Mouse (Mus musculus): ENCODE measurements around the gene Mapk10. TPM values are rescaled to one million over a fixed set of nuclear protein-coding genes. Genes with fewer than 3 reads are reported as not detected.
A peak's percentile ranks its signal among the peaks of the same experiment; 100 is the strongest.
"Not testable (repeated sequence)": the region's sequence is repeated elsewhere in the genome, so short reads cannot be mapped to it uniquely, and the experiment has no call there.

Gene Mapk10
- total RNA-seq, 2 experiments from 2014 or later, result 14.5 to 18.6 TPM

DNA sequence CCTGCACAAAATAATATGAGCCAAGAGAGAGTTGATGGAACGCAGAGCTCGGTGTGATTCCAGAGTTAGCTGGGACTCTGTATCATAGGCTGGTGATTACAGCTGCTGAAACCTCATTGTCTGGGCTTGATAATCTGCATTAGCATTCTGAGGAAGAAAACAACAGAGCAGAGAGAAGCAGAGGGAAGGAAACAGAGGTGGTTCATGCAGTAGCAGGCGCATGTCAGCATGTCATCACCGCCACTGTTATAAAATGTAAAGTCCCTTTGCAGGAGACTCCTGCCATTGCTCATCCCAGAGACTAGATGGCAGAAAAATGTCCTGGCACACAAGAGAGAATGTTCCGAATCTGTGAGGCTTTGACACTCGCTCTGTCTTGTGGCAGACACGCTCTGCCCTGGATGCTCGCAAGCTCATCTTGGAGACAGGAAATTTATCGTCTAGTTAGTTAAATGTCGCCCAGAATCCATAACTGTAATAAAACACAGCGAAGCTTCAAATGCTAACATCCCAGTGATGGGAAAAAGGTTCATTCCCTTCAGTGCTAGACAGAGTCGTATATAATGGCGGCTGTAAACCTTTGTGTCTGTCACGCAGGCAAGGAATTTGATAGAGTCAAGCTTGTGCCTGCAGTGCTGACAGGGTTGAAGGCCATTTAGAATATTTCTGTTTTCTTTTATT, 322.5 kb downstream of the Mapk10 start:
- no peak for DNase-seq (ENCODE audit: low spot score in 2 of 2)

DNA sequence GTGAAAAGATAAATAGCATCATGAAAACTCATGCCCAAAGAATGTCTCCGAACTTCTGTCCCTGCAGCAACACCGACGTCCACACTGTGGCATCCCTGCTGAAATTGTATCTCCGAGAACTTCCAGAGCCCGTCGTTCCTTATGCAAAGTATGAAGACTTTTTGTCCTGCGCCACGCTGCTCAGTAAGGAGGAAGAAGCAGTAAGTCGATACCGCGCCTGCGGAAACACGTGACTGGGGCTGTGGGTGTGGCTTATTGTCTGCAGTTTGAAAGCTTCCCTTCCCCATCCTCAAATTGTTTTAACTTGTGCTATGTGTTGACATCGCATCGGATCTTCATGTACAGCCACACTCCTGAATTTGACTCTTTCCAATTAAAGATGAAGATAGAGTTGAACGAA, 335.5 kb downstream of the Mapk10 start:
- no peak for DNase-seq (ENCODE audit: low spot score in 2 of 2)

DNA sequence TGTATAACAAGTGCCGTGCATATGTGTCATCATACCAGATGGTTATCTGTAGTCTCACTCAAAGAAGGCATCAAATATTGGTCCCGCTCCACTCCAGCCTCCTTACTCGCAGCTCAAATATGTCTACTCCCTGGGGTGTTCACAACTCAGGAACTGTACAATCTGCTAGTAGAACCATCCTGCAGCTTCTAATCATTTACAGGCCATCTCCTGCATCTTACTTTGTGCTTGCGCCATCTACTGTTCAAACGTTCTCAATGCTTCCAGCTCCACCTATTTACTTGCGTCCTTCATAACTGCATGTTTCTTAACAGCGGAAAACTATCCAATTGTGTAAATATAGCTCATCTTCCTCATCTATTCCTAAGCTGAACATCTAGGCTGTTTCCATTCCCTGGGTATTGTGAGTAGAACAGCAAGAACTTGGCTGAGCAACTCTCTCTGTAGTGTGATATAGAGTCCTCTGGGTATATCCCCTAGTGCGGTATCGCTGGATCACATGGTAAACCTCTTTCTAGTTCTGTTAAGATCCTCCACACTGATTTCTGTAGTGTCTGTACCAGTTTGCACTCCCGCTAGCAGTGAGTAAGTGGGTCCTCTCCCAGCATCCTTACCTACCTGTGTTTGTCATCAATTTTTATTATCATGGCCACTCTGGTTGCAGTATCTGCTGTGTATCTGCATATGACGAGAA, 336.4 kb downstream of the Mapk10 start:
- DNase-seq (ENCODE audit: low spot score in 2 of 2), result peak in 1 of 2 experiments; percentile 11

DNA sequence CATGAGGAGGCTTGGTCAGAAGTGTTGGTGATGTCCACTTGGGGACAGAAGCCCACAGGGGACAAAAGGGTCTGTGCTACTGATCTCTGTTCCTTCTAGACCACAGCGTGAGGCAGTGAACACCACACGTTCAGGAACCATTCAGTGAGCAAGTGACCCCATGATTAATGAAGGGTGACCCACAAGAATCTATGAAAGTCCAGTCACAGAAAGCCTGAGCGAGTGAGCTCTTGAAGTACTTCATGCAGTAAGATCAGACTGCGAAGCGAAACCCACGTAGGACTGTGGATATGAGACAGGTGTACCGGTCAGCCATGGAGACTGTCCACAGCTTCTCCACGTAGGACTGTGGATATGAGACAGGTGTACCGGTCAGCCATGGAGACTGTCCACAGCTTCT, 338.1 kb downstream of the Mapk10 start:
- DNase-seq (ENCODE audit: low spot score in 2 of 2), result not testable (repeated sequence)

DNA sequence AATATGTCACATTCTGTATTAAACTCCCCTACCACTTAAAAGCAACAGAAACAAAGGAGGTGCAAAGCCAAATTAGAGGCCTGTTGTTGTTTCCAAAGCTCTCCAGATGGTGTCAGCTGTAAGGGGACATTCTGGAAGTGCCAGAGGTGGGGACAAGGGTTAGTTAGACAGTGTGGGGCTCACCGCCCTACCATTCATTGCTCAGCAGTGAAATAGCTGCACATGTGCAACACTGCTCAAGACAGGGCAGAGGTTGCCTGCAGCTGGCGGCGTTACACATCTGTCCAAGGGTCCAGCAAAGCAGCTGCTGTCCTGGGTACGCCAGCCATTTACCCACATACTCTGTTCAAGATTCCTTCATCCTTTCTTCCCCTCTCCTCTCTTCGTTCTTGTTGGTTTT, 342.9 kb downstream of the Mapk10 start:
- DNase-seq (ENCODE audit: low spot score in 2 of 2), result no peak

DNA sequence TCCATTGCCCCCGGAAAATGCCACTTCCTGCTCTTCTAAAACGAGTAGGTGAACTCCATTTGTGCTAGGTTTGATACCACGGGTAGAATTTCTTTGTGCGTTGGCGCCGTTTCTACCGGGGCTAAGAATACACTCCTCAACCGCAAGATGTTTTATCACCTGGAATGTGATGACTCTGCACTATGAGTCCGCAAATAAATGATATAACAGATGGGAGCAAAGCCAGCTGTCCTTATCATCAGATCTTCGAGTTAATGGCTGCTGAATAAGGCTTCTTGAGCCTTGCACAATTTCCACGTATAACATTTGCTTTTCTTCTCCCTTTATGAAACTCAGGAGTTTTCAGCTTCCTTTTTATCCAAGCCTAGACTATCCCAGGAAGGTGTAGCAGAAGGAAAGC, 351.4 kb downstream of the Mapk10 start:
- no peak for DNase-seq (ENCODE audit: low spot score in 2 of 2)

DNA sequence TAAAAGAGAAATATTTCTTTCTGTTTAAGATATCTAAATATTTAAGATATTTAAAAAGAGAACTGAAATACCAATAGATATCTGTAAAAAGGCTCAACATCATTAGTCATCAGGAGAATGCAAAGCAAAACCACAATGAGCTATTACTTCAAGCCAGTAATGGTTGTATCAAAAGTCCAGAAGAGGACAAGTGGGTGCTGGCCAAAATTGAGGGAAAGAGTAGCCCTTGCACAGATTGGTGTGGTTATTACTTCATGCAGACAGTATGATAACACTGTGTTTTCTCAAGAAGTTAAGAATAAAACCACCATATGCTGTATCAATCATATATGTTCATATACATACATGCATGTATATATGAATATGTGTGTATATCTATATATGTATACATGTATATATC, 353.1 kb downstream of the Mapk10 start:
- DNase-seq (ENCODE audit: low spot score in 2 of 2), result no peak

Other genes starting within 250 kb of the Mapk10 start
- gene Ptpn13, start 213.9 kb upstream of the Mapk10 start, total RNA-seq (2021), result 10 to 100 TPM; 25.5 to 45.0 TPM